Mouse (Mus musculus) liver, adult 2 months (tissue): ENCODE measurements around the gene Ipo7. TPM values are rescaled to one million over a fixed set of nuclear protein-coding genes. Genes with fewer than 3 reads are reported as not detected.
A peak's percentile ranks its signal among the peaks of the same experiment; 100 is the strongest.

Experiments used
- DNase-seq: peaks from one replicate; pipeline ENCODE4 v3.0.0-alpha.2; 2011; ENCODE audit warnings: low read depth, low spot score; ENCODE audit errors: extremely low read depth
- H3K27ac ChIP-seq: fragments of 200-500 bp; replicated peaks from 2 replicates; pipeline ENCODE4 v1.5.1; 2012; ENCODE audit warnings: low read depth, mild to moderate bottlenecking, control low read depth, inconsistent platforms, low read length; ENCODE audit not compliant: insufficient read depth
- H3K27me3 ChIP-seq: fragments of 200-500 bp; 2 replicates; pipeline ENCODE4 v1.6.1; 2012; ENCODE audit warnings: mild to moderate bottlenecking, moderate library complexity, low read length, inconsistent platforms; ENCODE audit not compliant: control insufficient read depth, insufficient read depth
- H3K36me3 ChIP-seq: fragments of 200-500 bp; 2 replicates; pipeline ENCODE4 v1.6.1; 2012; ENCODE audit warnings: low read length, inconsistent platforms; ENCODE audit not compliant: control insufficient read depth, insufficient read depth
- H3K4me1 ChIP-seq: fragments of 200-500 bp; 2 replicates; pipeline ENCODE4 v1.6.1; 2011; ENCODE audit warnings: low read length; ENCODE audit not compliant: control insufficient read depth, insufficient read depth
- H3K4me3 ChIP-seq: fragments of 200-500 bp; 2 replicates; pipeline ENCODE4 v1.5.1; 2011; ENCODE audit warnings: low read depth, mild to moderate bottlenecking, control low read depth, low read length, moderate library complexity; ENCODE audit not compliant: insufficient read depth
- H3K79me2 ChIP-seq: fragments of 200-500 bp; 2 replicates; pipeline ENCODE4 v1.6.1; 2012; ENCODE audit warnings: inconsistent platforms, mild to moderate bottlenecking, low read length, moderate library complexity; ENCODE audit not compliant: control insufficient read depth, insufficient read depth
- H3K9ac ChIP-seq: fragments of 200-500 bp; 2 replicates; pipeline ENCODE4 v1.6.1; 2012; ENCODE audit warnings: low read depth, mild to moderate bottlenecking, control low read depth, inconsistent platforms, low read length
- CTCF ChIP-seq: fragments of 200-500 bp; IDR thresholded peaks from 2 replicates; pipeline ENCODE4 v1.5.1; 2011; ENCODE audit warnings: low read depth, low read length, control low read depth
- POLR2A ChIP-seq: fragments of 200-500 bp; IDR thresholded peaks from 2 replicates; pipeline ENCODE4 v1.6.1; 2011; ENCODE audit warnings: low read length, control low read depth; ENCODE audit not compliant: insufficient read depth; ENCODE audit errors: extremely low read depth
- WGBS: fragments of 180-500 bp; shearing (Covaris S2); methylation state at CpG from one replicate; pipeline ENCODE4 v1.1.7; 2018; 5-methylcytosine and 5-hydroxymethylcytosine counted together
- polyA plus RNA-seq: library from polyadenylated mRNA; depleted of rRNA; stranded (reverse); fragments of >200 nt; gene quantifications from 2 replicates; pipeline ENCODE4 v1.2.3, GENCODE M21; 2012
- total RNA-seq: library from RNA; depleted of rRNA; stranded (reverse); fragments of >200 nt; gene quantifications from 2 replicates; pipeline ENCODE4 v1.2.3, GENCODE M21; 2014

The Ipo7 gene
- total and polyA plus RNA-seq, 2 experiments, result 12.8 to 65.7 TPM

DNA sequence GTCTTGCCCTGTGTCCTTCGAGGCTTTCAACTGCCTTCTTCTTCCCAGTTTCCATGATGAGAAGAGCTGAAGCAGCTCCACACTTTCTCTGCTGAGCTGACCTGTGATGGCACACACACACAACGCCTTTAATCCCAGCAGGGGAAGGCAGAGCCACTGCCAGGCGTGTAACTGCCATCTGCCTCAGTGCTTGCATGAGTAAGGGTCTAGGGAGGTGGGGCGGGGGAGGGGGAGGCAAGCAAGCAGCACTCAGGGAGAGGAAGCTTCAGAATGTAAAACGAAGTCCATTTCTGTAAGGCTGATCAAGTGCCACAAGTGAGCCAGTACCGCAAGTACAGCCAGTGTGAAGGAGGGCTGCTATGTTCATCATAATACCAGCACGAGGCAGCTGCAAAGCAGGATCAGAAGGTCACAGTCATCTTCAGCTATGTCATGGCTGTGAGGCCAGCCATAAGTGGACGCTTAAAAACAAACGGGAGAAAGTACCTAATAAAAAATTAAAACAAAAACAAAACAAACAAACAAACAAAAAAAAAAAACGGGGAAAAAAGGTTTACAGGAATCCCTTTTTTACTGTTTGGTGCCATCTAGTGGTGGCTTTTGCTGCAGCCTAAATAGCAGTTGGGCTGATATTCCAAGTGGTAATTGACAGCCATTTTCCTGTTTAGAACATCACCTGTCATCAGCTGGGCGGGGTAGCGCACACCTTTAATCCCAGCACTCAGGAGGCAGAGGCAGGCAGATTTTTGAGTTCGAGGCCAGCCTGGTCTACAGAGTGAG lies 65.5 kb downstream of the Ipo7 start:
- TF ChIP-seq CTCF (peak; percentile 31; the same call in 1 of the 2 replicates), POLR2A (no peak)

DNA sequence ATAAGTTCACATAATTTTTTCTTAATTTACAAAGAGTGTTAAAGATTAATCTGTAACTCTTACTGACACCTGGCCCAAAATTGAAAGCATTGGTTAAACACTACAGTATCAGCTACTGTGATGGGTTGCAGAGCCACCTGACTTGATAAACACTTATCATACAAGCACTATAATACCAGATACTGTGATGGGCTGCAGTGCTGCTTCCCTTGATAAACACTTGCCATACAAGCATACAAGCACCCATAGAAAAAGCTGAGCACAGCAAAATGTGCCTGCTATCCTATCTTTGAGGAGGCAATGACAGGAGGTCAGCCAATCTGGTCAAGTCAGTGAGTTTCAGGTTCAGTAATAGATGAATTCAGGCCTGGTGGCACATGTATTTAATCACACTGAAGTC lies 67.1 kb downstream of the Ipo7 start:
- H3K36me3 ChIP-seq, result peaks cover 49% of the 10 kb centered on the region
- H3K27me3 ChIP-seq, result no peaks in the 10 kb centered on the region
- no peak for DNase-seq
- TF ChIP-seq CTCF (no peak), POLR2A (no peak)
- H3K4me1 ChIP-seq, result peaks cover 5% of the 10 kb centered on the region; the same call in 1 of the 2 replicates
- no peak overlapping the region for H3K9ac ChIP-seq
- no peak overlapping the region for H3K4me3 ChIP-seq
- H3K79me2 ChIP-seq, result no peaks in the 10 kb centered on the region
- H3K27ac ChIP-seq, result no peak overlapping the region

More for the DNA sequence above, 65.5 kb downstream of the Ipo7 start:
- H3K79me2 ChIP-seq, result no peaks in the 10 kb centered on the region
- H3K4me1 ChIP-seq, result peaks cover 5% of the 10 kb centered on the region; the same call in 1 of the 2 replicates
- 71% methylated on average over 13 of the region's 13 CpGs for WGBS
- H3K27me3 ChIP-seq, result no peaks in the 10 kb centered on the region
- DNase-seq, result peak; percentile 56
- no peak overlapping the region for H3K4me3 ChIP-seq
- no peak overlapping the region for H3K27ac ChIP-seq
- no peak overlapping the region for H3K9ac ChIP-seq
- peaks cover 54% of the 10 kb centered on the region for H3K36me3 ChIP-seq

DNA sequence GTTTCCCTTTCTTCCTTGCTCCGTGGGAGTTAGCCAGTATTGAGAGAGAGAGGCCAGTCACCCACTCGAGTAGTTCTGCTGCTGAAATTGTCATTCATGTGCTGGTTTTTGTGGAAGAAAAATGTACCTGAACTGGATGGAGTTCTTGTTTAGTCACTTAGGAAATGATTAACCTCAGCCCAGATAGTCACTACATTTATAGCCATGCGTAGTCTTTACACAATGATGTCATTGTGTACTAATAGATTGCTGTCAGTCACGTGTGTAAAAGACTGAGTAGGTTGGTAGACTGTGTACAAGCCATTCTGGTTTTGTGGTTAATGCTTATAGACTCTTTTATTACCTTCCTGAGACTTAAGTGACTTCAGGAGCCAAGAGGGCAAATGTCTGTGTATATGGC lies 69.8 kb downstream of the Ipo7 start:
- peak overlapping the region; percentile 70 for H3K27ac ChIP-seq
- H3K27me3 ChIP-seq, result no peaks in the 10 kb centered on the region
- no peak for TF ChIP-seq CTCF
- no peak for TF ChIP-seq POLR2A
- peaks cover 51% of the 10 kb centered on the region for H3K36me3 ChIP-seq
- WGBS, result 26% methylated on average over 4 of the region's 4 CpGs
- no peaks in the 10 kb centered on the region for H3K79me2 ChIP-seq
- H3K4me1 ChIP-seq, result peaks cover 5% of the 10 kb centered on the region; the same call in 1 of the 2 replicates
- peak; percentile 96 for DNase-seq
- no peak overlapping the region for H3K4me3 ChIP-seq
- 0 out of 2 replicates have a peak overlapping the region, but pooled peaks have one; percentile 14 for H3K9ac ChIP-seq

DNA sequence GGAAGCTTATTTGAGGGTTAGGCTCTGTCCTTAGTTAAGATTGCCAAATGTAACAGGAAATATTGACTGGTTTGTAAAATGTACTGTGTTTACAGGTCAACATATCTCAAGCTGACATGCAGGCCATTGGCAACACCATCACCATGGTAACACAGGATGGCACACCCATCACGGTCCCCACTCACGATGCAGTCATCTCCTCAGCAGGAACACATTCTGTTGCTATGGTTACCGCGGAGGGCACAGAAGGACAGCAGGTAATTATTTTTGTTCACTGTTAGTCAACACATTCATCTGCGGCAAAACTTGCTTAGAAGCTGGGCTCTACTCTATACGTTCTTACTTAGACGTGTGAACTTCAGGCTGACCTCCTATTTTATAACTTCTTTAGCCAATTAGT lies 73.6 kb downstream of the Ipo7 start:
- WGBS, result 82% methylated on average over 7 of the region's 7 CpGs
- Histone ChIP-seq H3K4me1 (peaks cover 6% of the 10 kb centered on the region), H3K4me3 (no peak overlapping the region), H3K27ac (no peak overlapping the region), H3K79me2 (no peaks in the 10 kb centered on the region), H3K27me3 (no peaks in the 10 kb centered on the region), H3K9ac (no peak overlapping the region), H3K36me3 (peaks cover 51% of the 10 kb centered on the region)
- peak; percentile 14 for DNase-seq
- TF ChIP-seq POLR2A (no peak), CTCF (no peak)

DNA sequence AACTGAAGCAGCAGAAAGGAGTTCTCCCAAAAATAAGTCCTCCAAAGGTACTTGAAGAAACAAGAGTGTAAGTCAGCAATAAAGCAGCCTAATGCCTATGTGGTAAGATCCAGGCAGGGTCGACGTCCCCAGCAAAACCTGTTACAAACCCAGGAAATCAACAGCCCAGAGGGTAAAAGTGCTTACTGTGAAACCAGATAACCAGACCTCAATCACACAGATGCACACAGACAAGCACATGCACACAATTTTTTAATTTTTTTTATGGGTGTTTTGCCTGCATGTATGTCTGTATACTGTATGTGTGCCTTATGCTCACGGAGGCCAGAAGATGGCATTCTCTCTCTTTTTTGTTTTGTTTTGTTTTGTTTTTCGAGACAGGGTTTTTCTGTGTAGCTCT lies 78.3 kb downstream of the Ipo7 start:
- no peak for TF ChIP-seq CTCF
- no peak for TF ChIP-seq POLR2A
- H3K9ac ChIP-seq, result no peak overlapping the region
- WGBS, result 56% methylated on average over 4 of the region's 4 CpGs
- no peak for DNase-seq
- peak overlapping the region; percentile 67; the same call in 1 of the 2 replicates for H3K27ac ChIP-seq
- peaks cover 12% of the 10 kb centered on the region for H3K4me1 ChIP-seq
- H3K79me2 ChIP-seq, result no peaks in the 10 kb centered on the region
- peaks cover 39% of the 10 kb centered on the region for H3K36me3 ChIP-seq
- no peaks in the 10 kb centered on the region for H3K27me3 ChIP-seq
- no peak overlapping the region for H3K4me3 ChIP-seq

DNA sequence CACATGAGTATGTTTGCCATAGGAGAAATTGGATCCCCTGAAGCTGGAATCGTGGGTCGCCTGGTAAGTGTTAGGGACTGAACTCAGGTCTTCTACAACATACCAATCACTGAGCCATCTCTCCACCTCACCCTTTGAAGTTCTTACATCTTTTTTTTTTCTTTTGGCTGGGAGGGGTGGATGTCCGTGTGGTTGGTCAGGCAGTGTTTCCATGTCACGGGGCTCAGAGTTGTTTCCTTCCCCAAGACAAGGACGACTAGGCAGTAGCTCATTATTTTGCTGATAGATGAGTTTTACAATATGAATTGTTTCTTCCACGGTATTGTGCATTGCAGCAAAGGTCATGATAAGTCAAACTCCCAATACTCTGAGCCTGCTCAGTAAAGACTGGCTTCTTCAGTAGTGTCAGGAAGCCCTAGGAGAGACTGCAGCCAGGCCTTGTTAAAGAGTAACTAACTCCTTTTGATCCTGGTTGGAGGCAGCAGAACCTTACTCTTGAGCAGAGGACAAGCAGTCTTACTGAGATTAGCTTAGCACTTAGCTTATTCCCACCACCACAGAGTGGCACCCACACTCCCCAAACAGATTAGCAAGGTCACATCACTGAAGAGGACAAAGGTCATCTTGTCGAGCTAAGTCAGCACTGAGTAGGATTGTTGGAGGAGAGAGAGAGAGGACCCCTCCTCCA lies 79.2 kb downstream of the Ipo7 start:
- WGBS, result 30% methylated on average over 7 of the region's 7 CpGs
- peak overlapping the region; percentile 67 for H3K27ac ChIP-seq
- H3K79me2 ChIP-seq, result no peaks in the 10 kb centered on the region
- peaks cover 33% of the 10 kb centered on the region for H3K36me3 ChIP-seq
- no peaks in the 10 kb centered on the region for H3K27me3 ChIP-seq
- peak overlapping the region; percentile 66 for H3K9ac ChIP-seq
- peak; percentile 90 for DNase-seq
- no peak for TF ChIP-seq CTCF
- TF ChIP-seq POLR2A, result no peak
- peaks cover 12% of the 10 kb centered on the region for H3K4me1 ChIP-seq
- H3K4me3 ChIP-seq, result no peak overlapping the region
